1 mouse cellular context compared by ENCODE assay signal in the genomic region with DNA sequence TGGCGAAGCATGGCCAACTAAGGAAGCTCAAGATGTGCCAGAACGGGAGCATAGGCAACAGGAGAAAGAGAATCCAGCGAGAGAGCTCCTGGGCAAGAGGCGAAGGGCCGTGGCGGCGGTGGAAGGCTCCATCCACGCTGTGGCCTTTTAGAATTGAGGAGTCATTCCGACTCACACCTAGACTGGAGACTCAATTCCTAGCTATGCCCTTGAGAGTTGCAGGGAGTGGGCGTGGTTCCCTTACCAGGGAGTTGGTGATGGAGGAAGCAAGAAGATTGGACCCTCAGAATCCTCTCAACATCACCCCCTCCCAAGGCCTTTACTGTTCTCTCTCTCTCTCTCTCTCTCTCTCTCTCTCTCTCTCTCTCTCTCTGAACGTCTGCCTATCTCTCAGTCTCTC.
TF ChIP-seq lines count a peak whose summit lies in the region.

No protein-coding gene starts in this region.

TF ChIP-seq in MEL, 35 proteins besides CTCF, POLR2A, EP300 and RAD21:
- no peak for TF ChIP-seq SIN3A (IDR thresholded peaks at IDR 0.05; ENCODE audit: low read length)
- TF ChIP-seq TBP (IDR thresholded peaks at IDR 0.05; ENCODE audit: low read depth, low read length), result no peak
- TF ChIP-seq ZMIZ1 (IDR thresholded peaks at IDR 0.05; ENCODE audit: low read depth, low read length), result no peak
- no peak for TF ChIP-seq ZC3H11A (IDR thresholded peaks at IDR 0.05; ENCODE audit: low read depth, low read length)
- TF ChIP-seq MEF2A (IDR thresholded peaks at IDR 0.05; ENCODE audit: extremely low read depth, insufficient replicate concordance, low read depth, low read length, poor library complexity, severe bottlenecking), result no peak
- TF ChIP-seq POLR2AphosphoS5 (IDR thresholded peaks at IDR 0.05; ENCODE audit: borderline replicate concordance, low read depth, low read length), result no peak
- no peak for TF ChIP-seq MAX (IDR thresholded peaks at IDR 0.05; ENCODE audit: low read length)
TF ChIP-seq in MEL: peak in this region for 0.
